Mouse (Mus musculus) liver (tissue): ENCODE data around the gene Tcf20.

Experiments
- DNase-seq: peaks from one replicate; pipeline ENCODE4 v3.0.0-alpha.2; 2020; ENCODE audit warnings: mixed read lengths

Tcf20 gene

GRCm38 (mm10) chr15:82992079-82992783 is 4.6 kb upstream of the Tcf20 start:
- no peak for DNase-seq

GRCm38 (mm10) chr15:82989190-82989704 is 1.6 kb upstream of the Tcf20 start:
- DNase-seq = no peak

GRCm38 (mm10) chr15:82987014-82987731 is 499 bp downstream of the Tcf20 start:
- no peak for DNase-seq

- DNase-seq = no peak
These were observed 3.1 kb downstream of the Tcf20 start for GRCm38 (mm10) chr15:82984574-82984973.

GRCm38 (mm10) chr15:82984097-82984496 is 3.6 kb downstream of the Tcf20 start:
- no peak for DNase-seq

- DNase-seq = no peak
These were observed 4.2 kb downstream of the Tcf20 start for GRCm38 (mm10) chr15:82983416-82984026.

- DNase-seq = peak; percentile 10
These were observed 4.8 kb downstream of the Tcf20 start for GRCm38 (mm10) chr15:82982724-82983415.

- DNase-seq = no peak
These were observed 5.8 kb downstream of the Tcf20 start for GRCm38 (mm10) chr15:82981676-82982520.

GRCm38 (mm10) chr15:82979531-82979930 is 8.1 kb downstream of the Tcf20 start:
- DNase-seq = no peak

GRCm38 (mm10) chr15:82974471-82974870 is 13.2 kb downstream of the Tcf20 start:
- no peak for DNase-seq

- DNase-seq = peak; percentile 24
These were observed 18.4 kb downstream of the Tcf20 start for GRCm38 (mm10) chr15:82969206-82969721.

GRCm38 (mm10) chr15:82968449-82968848 is 19.2 kb downstream of the Tcf20 start:
- peak; percentile 34 for DNase-seq

GRCm38 (mm10) chr15:82967947-82968346 is 19.7 kb downstream of the Tcf20 start:
- DNase-seq = no peak

- no peak for DNase-seq
These were observed 23.3 kb downstream of the Tcf20 start for GRCm38 (mm10) chr15:82964266-82964825.

GRCm38 (mm10) chr15:82963556-82964156 is 24.0 kb downstream of the Tcf20 start:
- DNase-seq = no peak

GRCm38 (mm10) chr15:82963090-82963489 is 24.6 kb downstream of the Tcf20 start:
- DNase-seq = no peak

- no peak for DNase-seq
These were observed 25.1 kb downstream of the Tcf20 start for GRCm38 (mm10) chr15:82962536-82962935.

- no peak for DNase-seq
These were observed 26.7 kb downstream of the Tcf20 start for GRCm38 (mm10) chr15:82960786-82961561.

- DNase-seq = no peak
These were observed 28.5 kb downstream of the Tcf20 start for GRCm38 (mm10) chr15:82959151-82959550.

GRCm38 (mm10) chr15:82958253-82958701 is 29.4 kb downstream of the Tcf20 start:
- DNase-seq = no peak
